Mouse (Mus musculus) left cerebral cortex, postnatal 36 days (tissue): ENCODE measurements around the gene Slc38a7. TPM values are rescaled to one million over a fixed set of nuclear protein-coding genes. Genes with fewer than 3 reads are reported as not detected.
"Not testable (repeated sequence)": the region's sequence is repeated elsewhere in the genome, so short reads cannot be mapped to it uniquely, and the experiment has no call there.

Experiments
- DNase-seq, 2 experiments: peaks; one replicate each; pipeline ENCODE4 v3.0.0; 2021 to 2022; ENCODE audit warnings: low spot score in 2 of 2, mixed read lengths in 1 of 2
- intact Hi-C: fragments of 180-260 bp; cut with DNase I; formaldehyde crosslinking; loops from one replicate; pipeline ENCODE4 v1.15.1; 2025
- total RNA-seq, 2 experiments: library from RNA; stranded (reverse); gene quantifications; 2 replicates each; pipeline ENCODE4 v1.2.3; 2021

Slc38a7 gene
- total RNA-seq, 2 experiments from 2014 or later: 24.4 to 30.5 TPM

- DNase-seq: no peak
- intact Hi-C loops: no loop called here
Observed at GRCm38 (mm10) chr8:95854174-95854573, 835 bp upstream of the Slc38a7 start.

GRCm38 (mm10) chr8:95852290-95852689 lies 1.0 kb downstream of the Slc38a7 start:
- DNase-seq: no peak
- intact Hi-C loops: no loop called here

GRCm38 (mm10) chr8:95850326-95850725 lies 3.0 kb downstream of the Slc38a7 start:
- intact Hi-C loops: no loop called here
- DNase-seq: no peak

- DNase-seq: no peak
- intact Hi-C loops: loop anchor here (10.0 kb wide), 1 partner anchor 66 kb away; no protein-coding TSS in a partner anchor
Observed at GRCm38 (mm10) chr8:95848734-95849464, 4.4 kb downstream of the Slc38a7 start.

GRCm38 (mm10) chr8:95848061-95848551 lies 5.2 kb downstream of the Slc38a7 start:
- intact Hi-C loops: loop anchor here (10.0 kb wide), 1 partner anchor 67 kb away; no protein-coding TSS in a partner anchor
- DNase-seq: no peak

GRCm38 (mm10) chr8:95845026-95845425 lies 8.3 kb downstream of the Slc38a7 start:
- intact Hi-C loops: loop anchor here (10.0 kb wide), 1 partner anchor 70 kb away; no protein-coding TSS in a partner anchor

GRCm38 (mm10) chr8:95843968-95844367 lies 9.4 kb downstream of the Slc38a7 start:
- DNase-seq: no peak
- intact Hi-C loops: loop anchor here (10.0 kb wide), 1 partner anchor 71 kb away; no protein-coding TSS in a partner anchor

More at GRCm38 (mm10) chr8:95845026-95845425, 8.3 kb downstream of the Slc38a7 start:
- no peak for DNase-seq

- DNase-seq: no peak
Observed at GRCm38 (mm10) chr8:95841436-95841835, 11.9 kb downstream of the Slc38a7 start.

GRCm38 (mm10) chr8:95839289-95839688 lies 14.1 kb downstream of the Slc38a7 start:
- intact Hi-C loops: loop anchor here (10.0 kb wide), 1 partner anchor 64 kb away; no protein-coding TSS in a partner anchor
- no peak for DNase-seq

More at GRCm38 (mm10) chr8:95841436-95841835, 11.9 kb downstream of the Slc38a7 start:
- intact Hi-C loops: loop anchor here (10.0 kb wide), 1 partner anchor 73 kb away; no protein-coding TSS in a partner anchor

- intact Hi-C loops: loop anchor here (10.0 kb wide), 1 partner anchor 62 kb away; no protein-coding TSS in a partner anchor
Observed at GRCm38 (mm10) chr8:95837266-95837665, 16.1 kb downstream of the Slc38a7 start.

GRCm38 (mm10) chr8:95835891-95836290 lies 17.4 kb downstream of the Slc38a7 start:
- DNase-seq: no peak
- intact Hi-C loops: loop anchor here (10.0 kb wide), 1 partner anchor 61 kb away; no protein-coding TSS in a partner anchor

More at GRCm38 (mm10) chr8:95837266-95837665, 16.1 kb downstream of the Slc38a7 start:
- DNase-seq: no peak

GRCm38 (mm10) chr8:95833435-95833984 lies 19.8 kb downstream of the Slc38a7 start:
- DNase-seq: no peak
- intact Hi-C loops: loop anchor here (5.0 to 10.0 kb wide), 2 partner anchors 59 to 116 kb away; partner anchors contain the start of gene Setd6

- peak; percentile 79 to 87 for DNase-seq
- intact Hi-C loops: loop anchor here (5.0 to 10.0 kb wide), 2 partner anchors 58 to 116 kb away; partner anchors contain the start of gene Setd6
Observed at GRCm38 (mm10) chr8:95832603-95833434, 20.5 kb downstream of the Slc38a7 start.

- intact Hi-C loops: loop anchor here (5.0 to 10.0 kb wide), 2 partner anchors 55 to 113 kb away; partner anchors contain the start of gene Setd6
- no peak for DNase-seq
Observed at GRCm38 (mm10) chr8:95830144-95830543, 23.2 kb downstream of the Slc38a7 start.

GRCm38 (mm10) chr8:95825162-95825561 lies 28.2 kb downstream of the Slc38a7 start, which contains the start of gene Sap18b:
TSS of gene Sap18b (plus strand) at chr8:95825346.
- DNase-seq, intact Hi-C loops: not testable (repeated sequence)

- no peak for DNase-seq
- intact Hi-C loops: no loop called here
Observed at GRCm38 (mm10) chr8:95822699-95823098, 30.6 kb downstream of the Slc38a7 start.

- intact Hi-C loops: no loop called here
- no peak for DNase-seq
Observed at GRCm38 (mm10) chr8:95822096-95822495, 31.2 kb downstream of the Slc38a7 start.

GRCm38 (mm10) chr8:95821266-95821665 lies 32.1 kb downstream of the Slc38a7 start:
- intact Hi-C loops: no loop called here
- DNase-seq: no peak

- no peak for DNase-seq
- intact Hi-C loops: no loop called here
Observed at GRCm38 (mm10) chr8:95818211-95818610, 35.1 kb downstream of the Slc38a7 start.
